Mouse (Mus musculus) MEL (cell line): ENCODE data around the gene Fam234b. TPM values are rescaled to one million over a fixed set of nuclear protein-coding genes. Genes with fewer than 3 reads are reported as not detected.

ENCODE experiments used
- DNase-seq: peaks from one replicate; pipeline ENCODE4 v3.0.0; 2011; ENCODE audit warnings: low read depth, low spot score
- H3K27ac ChIP-seq: 2 replicates; pipeline ENCODE4 v1.5.1; 2012; ENCODE audit warnings: low read depth, mild to moderate bottlenecking, control low read depth, low read length, moderate library complexity; ENCODE audit not compliant: control insufficient read depth
- H3K27me3 ChIP-seq, 2 experiments: fragments of 150-350 bp in 1 of 2; sonication (generic) in 1 of 2; 2 replicates each; pipeline ENCODE4 v1.6.1; 2012; ENCODE audit warnings: low read length in 2 of 2, mild to moderate bottlenecking in 2 of 2, improper control_type of control experiment in 1 of 2, moderate library complexity in 1 of 2; ENCODE audit not compliant: insufficient read depth in 2 of 2, control insufficient read depth in 1 of 2
- H3K36me3 ChIP-seq, 2 experiments: 2 replicates each; pipeline ENCODE4 v1.6.1; 2012 to 2014; ENCODE audit warnings: low read length in 2 of 2, improper control_type of control experiment in 1 of 2, inconsistent platforms in 1 of 2, mild to moderate bottlenecking in 1 of 2; ENCODE audit not compliant: insufficient read depth in 2 of 2, control insufficient read depth in 1 of 2
- H3K4me1 ChIP-seq, 2 experiments: fragments of 150-350 bp in 1 of 2; sonication (generic) in 1 of 2; 2 replicates each; pipeline ENCODE4 v1.6.1; 2012; ENCODE audit warnings: low read length in 2 of 2, improper control_type of control experiment in 1 of 2, mild to moderate bottlenecking in 1 of 2; ENCODE audit not compliant: insufficient read depth in 2 of 2, control insufficient read depth in 1 of 2
- H3K4me3 ChIP-seq, 2 experiments: fragments of 150-350 bp in 1 of 2; sonication (generic) in 1 of 2; 2 replicates each; pipeline ENCODE4 v1.5.1; 2012; ENCODE audit warnings: low read depth in 2 of 2, low read length in 2 of 2, mild to moderate bottlenecking in 2 of 2, moderate library complexity in 2 of 2, control low read depth in 1 of 2, improper control_type of control experiment in 1 of 2; ENCODE audit not compliant: control insufficient read depth in 1 of 2, insufficient read depth in 1 of 2
- H3K79me2 ChIP-seq: 2 replicates; pipeline ENCODE4 v1.6.1; 2012; ENCODE audit warnings: mild to moderate bottlenecking, low read length, moderate library complexity; ENCODE audit not compliant: control insufficient read depth, poor library complexity, insufficient read depth
- H3K9ac ChIP-seq: 2 replicates; pipeline ENCODE4 v1.6.1; 2012; ENCODE audit warnings: low read depth, mild to moderate bottlenecking, control low read depth, low read length, moderate library complexity; ENCODE audit not compliant: control insufficient read depth, poor library complexity, severe bottlenecking
- H3K9me3 ChIP-seq: fragments of 150-350 bp; sonication (generic); replicated peaks from 2 replicates; pipeline ENCODE4 v1.6.1; 2012; ENCODE audit warnings: mild to moderate bottlenecking, low read length, improper control_type of control experiment, moderate library complexity; ENCODE audit not compliant: insufficient read depth
- BHLHE40 ChIP-seq: IDR thresholded peaks from 2 replicates; pipeline ENCODE4 v1.6.1; 2012; ENCODE audit warnings: low read depth, mild to moderate bottlenecking, inconsistent platforms, low read length, improper control_type of control experiment, borderline replicate concordance
- CHD1 ChIP-seq: IDR thresholded peaks from 2 replicates; pipeline ENCODE4 v1.6.1; 2012; ENCODE audit warnings: low read depth, mild to moderate bottlenecking, inconsistent platforms, low read length, improper control_type of control experiment
- ELF1 ChIP-seq: IDR thresholded peaks from 2 replicates; pipeline ENCODE4 v1.6.1; 2014; ENCODE audit warnings: low read depth, mild to moderate bottlenecking, inconsistent platforms, low read length, improper control_type of control experiment, moderate library complexity
- GATA1 ChIP-seq: IDR thresholded peaks from 2 replicates; pipeline ENCODE4 v1.6.1; 2011; ENCODE audit warnings: low read depth, low read length, improper control_type of control experiment
- HCFC1 ChIP-seq: IDR thresholded peaks from 2 replicates; pipeline ENCODE4 v1.6.1; 2012; ENCODE audit warnings: low read depth, mild to moderate bottlenecking, inconsistent platforms, low read length, improper control_type of control experiment, moderate library complexity
- MEF2A ChIP-seq: IDR thresholded peaks from 2 replicates; pipeline ENCODE4 v1.6.1; 2014; ENCODE audit warnings: low read depth, mild to moderate bottlenecking, inconsistent platforms, low read length, improper control_type of control experiment; ENCODE audit not compliant: poor library complexity, insufficient replicate concordance, severe bottlenecking; ENCODE audit errors: extremely low read depth
- MXI1 ChIP-seq: IDR thresholded peaks from 2 replicates; pipeline ENCODE4 v1.6.1; 2011; ENCODE audit warnings: mild to moderate bottlenecking, low read depth, low read length, improper control_type of control experiment
- MYB ChIP-seq: IDR thresholded peaks from 2 replicates; pipeline ENCODE4 v1.6.1; 2011; ENCODE audit warnings: mild to moderate bottlenecking, low read depth, low read length, improper control_type of control experiment
- NELFE ChIP-seq: IDR thresholded peaks from 2 replicates; pipeline ENCODE4 v1.6.1; 2011; ENCODE audit warnings: low read depth, low read length, improper control_type of control experiment
- NRF1 ChIP-seq: IDR thresholded peaks from 2 replicates; pipeline ENCODE4 v1.6.1; 2014; ENCODE audit warnings: low read depth, mild to moderate bottlenecking, inconsistent platforms, low read length, improper control_type of control experiment, moderate library complexity; ENCODE audit not compliant: poor library complexity, insufficient read depth, severe bottlenecking
- POLR2A ChIP-seq, 2 experiments: IDR thresholded peaks; 2 replicates each; pipeline ENCODE4 v1.6.1; 2011 to 2012; ENCODE audit warnings: low read length in 2 of 2, mild to moderate bottlenecking in 2 of 2, control low read depth in 1 of 2, improper control_type of control experiment in 1 of 2, low read depth in 1 of 2, moderate library complexity in 1 of 2; ENCODE audit not compliant: control insufficient read depth in 1 of 2, insufficient read depth in 1 of 2, poor library complexity in 1 of 2
- POLR2AphosphoS2 ChIP-seq: IDR thresholded peaks from 2 replicates; pipeline ENCODE4 v1.6.1; 2011; ENCODE audit warnings: low read length, improper control_type of control experiment
- RAD21 ChIP-seq: IDR thresholded peaks from 2 replicates; pipeline ENCODE4 v1.6.1; 2011; ENCODE audit warnings: mild to moderate bottlenecking, low read depth, low read length, improper control_type of control experiment
- SMC3 ChIP-seq: IDR thresholded peaks from 2 replicates; pipeline ENCODE4 v1.6.1; 2011; ENCODE audit warnings: low read depth, low read length, improper control_type of control experiment
- TCF12 ChIP-seq: IDR thresholded peaks from 2 replicates; pipeline ENCODE4 v1.6.1; 2014; ENCODE audit warnings: low read depth, mild to moderate bottlenecking, inconsistent platforms, low read length, improper control_type of control experiment, moderate library complexity
- USF2 ChIP-seq, 2 experiments: IDR thresholded peaks; 2 replicates each; pipeline ENCODE4 v1.6.1; 2011 to 2012; ENCODE audit warnings: improper control_type of control experiment in 2 of 2, low read length in 2 of 2, borderline replicate concordance in 1 of 2, inconsistent platforms in 1 of 2, low read depth in 1 of 2, mild to moderate bottlenecking in 1 of 2; ENCODE audit not compliant: insufficient read depth in 1 of 2
- ZC3H11A ChIP-seq: IDR thresholded peaks from 2 replicates; pipeline ENCODE4 v1.6.1; 2012; ENCODE audit warnings: low read depth, mild to moderate bottlenecking, inconsistent platforms, low read length, improper control_type of control experiment
- polyA plus RNA-seq, 2 experiments: library from polyadenylated mRNA; stranded (reverse) in 1 of 2; unstranded in 1 of 2; fragments of >175 nt in 1 of 2; fragments of >200 nt in 1 of 2; gene quantifications; 2 replicates each; pipeline versions ENCODE4 v1.2.1 to v1.2.4; 2012; ENCODE audit warnings: low replicate concordance in 2 of 2, low read depth in 1 of 2; ENCODE audit not compliant: insufficient read length in 2 of 2, insufficient read depth in 1 of 2, missing spikeins in 1 of 2
- total RNA-seq: library from RNA; depleted of rRNA; stranded (reverse); fragments of 300-350 nt; gene quantifications from 2 replicates; pipeline ENCODE4 v1.2.3, GENCODE M21; 2012

Gene Fam234b
- total and polyA plus RNA-seq, 3 experiments = 12.2 to 20.5 TPM; not detected in 1

DNA sequence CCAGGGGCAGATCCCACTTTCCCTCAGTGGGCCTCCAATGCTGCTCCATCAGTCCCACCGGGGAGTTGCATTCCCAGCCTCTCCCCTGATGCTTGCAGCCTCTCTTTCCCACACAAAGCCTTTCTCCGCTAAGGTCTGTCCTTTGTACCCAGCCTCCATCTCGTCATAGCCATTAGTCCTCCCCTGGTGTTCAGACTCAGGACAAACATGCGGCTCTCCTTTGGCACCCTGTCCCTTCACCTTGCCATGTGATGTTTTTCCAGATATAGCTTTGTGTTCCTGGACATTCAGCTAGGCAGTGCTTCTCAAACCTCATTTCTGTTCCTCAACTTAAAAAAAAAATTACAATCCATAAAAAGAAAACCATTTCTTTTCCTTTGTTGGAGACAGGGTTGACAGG is 39.3 kb upstream of the Fam234b start:
- Histone ChIP-seq H3K9me3 (no peaks in the 10 kb centered on the region), H3K4me1 (no peaks in the 10 kb centered on the region), H3K4me3 (no peak overlapping the region), H3K27me3 (no peaks in the 10 kb centered on the region), H3K36me3 (no peaks in the 10 kb centered on the region), H3K27ac (no peak overlapping the region), H3K79me2 (no peaks in the 10 kb centered on the region), H3K9ac (no peak overlapping the region)
- DNase-seq = no peak
- TF ChIP-seq CHD1 = no peak
- no peak for TF ChIP-seq RAD21

DNA sequence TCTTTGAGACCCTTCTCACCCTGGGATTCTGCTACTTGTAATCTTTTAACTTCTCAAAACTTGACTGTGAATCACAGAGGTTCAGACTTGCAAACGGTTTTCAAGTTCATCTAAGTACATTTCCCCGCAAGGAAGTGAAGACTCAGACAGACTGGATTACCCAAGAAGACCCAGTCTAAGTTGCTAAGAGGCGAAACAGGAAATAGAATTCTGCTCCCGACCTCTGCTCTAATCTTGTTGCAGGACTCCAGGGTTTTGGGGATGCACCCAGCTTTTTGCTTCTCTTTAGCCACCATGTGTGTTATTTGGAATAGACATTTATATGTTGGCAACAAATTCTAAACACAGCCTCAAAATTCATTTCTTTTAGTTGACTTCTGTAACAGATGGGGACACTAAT is 36.4 kb upstream of the Fam234b start:
- Histone ChIP-seq H3K4me1 (peaks cover 0 to 2% of the 10 kb centered on the region in 2 experiments; a peak in 2 of 4 replicates), H3K4me3 (no peak overlapping the region), H3K9me3 (no peaks in the 10 kb centered on the region), H3K27me3 (no peaks in the 10 kb centered on the region), H3K9ac (no peak overlapping the region), H3K27ac (no peak overlapping the region), H3K79me2 (no peaks in the 10 kb centered on the region), H3K36me3 (peaks cover 0 to 2% of the 10 kb centered on the region in 2 experiments; a peak in 1 of 4 replicates)
- TF ChIP-seq MXI1 (no peak), BHLHE40 (no peak), HCFC1 (no peak), TCF12 (no peak), POLR2A (IDR thresholded peaks at IDR 0.05; ENCODE audit: control insufficient read depth in 1 of 2, insufficient read depth in 1 of 2, low read depth in 1 of 2, low read length in 2 of 2, poor library complexity in 1 of 2) (no peak), MYB (no peak), NELFE (no peak), NRF1 (no peak), MEF2A (no peak), GATA1 (no peak), SMC3 (no peak), ZC3H11A (no peak), ELF1 (no peak), RAD21 (no peak)
- DNase-seq = no peak

- no peak for DNase-seq
- no peaks in the 10 kb centered on the region for H3K27me3 ChIP-seq
- peaks cover 0 to 6% of the 10 kb centered on the region in 2 experiments; a peak in 3 of 4 replicates for H3K4me1 ChIP-seq
- no peak overlapping the region for H3K4me3 ChIP-seq
- no peak overlapping the region for H3K27ac ChIP-seq
- no peak overlapping the region for H3K9ac ChIP-seq
- peaks cover 0 to 5% of the 10 kb centered on the region in 2 experiments; a peak in 2 of 4 replicates for H3K36me3 ChIP-seq
- no peaks in the 10 kb centered on the region for H3K79me2 ChIP-seq
- TF ChIP-seq GATA1 (no peak), USF2 (IDR thresholded peaks at IDR 0.05; ENCODE audit: borderline replicate concordance in 1 of 2, insufficient read depth in 1 of 2, low read depth in 1 of 2, low read length in 2 of 2) (no peak), POLR2AphosphoS2 (no peak)
- no peaks in the 10 kb centered on the region for H3K9me3 ChIP-seq
These were observed 35.5 kb upstream of the Fam234b start for GRCm38 (mm10) chr6:135162311-135162710.
